Mouse (Mus musculus): ENCODE measurements around the gene Pgs1. TPM values are rescaled to one million over a fixed set of nuclear protein-coding genes. Genes with fewer than 3 reads are reported as not detected.

The Pgs1 gene
- total and polyA plus RNA-seq, 3 experiments: 10.0 to 37.6 (median 17.6) TPM

GRCm38 (mm10) chr11:118009865-118010571, 23.9 kb downstream of the Pgs1 start:
- TF ChIP-seq TAL1 (conservative IDR thresholded peaks at IDR 0.05; ENCODE audit: low read depth, low read length) (no peak), GATA1 (IDR thresholded peaks at IDR 0.05; ENCODE audit: borderline replicate concordance, low read length) (no peak)
- Histone ChIP-seq H3K4me1 (ENCODE audit: insufficient read depth, low read depth, low read length) (peaks cover 45% of the 10 kb centered on the region), H3K27me3 (ENCODE audit: insufficient read depth, low read length) (no peaks in the 10 kb centered on the region), H3K9me3 (replicated peaks) (no peaks in the 10 kb centered on the region), H3K36me3 (replicated peaks) (peaks cover 100% of the 10 kb centered on the region), H3K4me3 (ENCODE audit: low read depth, low read length) (no peak overlapping the region)
- ATAC-seq (ENCODE audit: extremely low read depth, insufficient number of reproducible peaks, low FRiP score, poor library complexity, severe bottlenecking): no peak
- DNase-seq (ENCODE audit: low spot score): no peak

DNA sequence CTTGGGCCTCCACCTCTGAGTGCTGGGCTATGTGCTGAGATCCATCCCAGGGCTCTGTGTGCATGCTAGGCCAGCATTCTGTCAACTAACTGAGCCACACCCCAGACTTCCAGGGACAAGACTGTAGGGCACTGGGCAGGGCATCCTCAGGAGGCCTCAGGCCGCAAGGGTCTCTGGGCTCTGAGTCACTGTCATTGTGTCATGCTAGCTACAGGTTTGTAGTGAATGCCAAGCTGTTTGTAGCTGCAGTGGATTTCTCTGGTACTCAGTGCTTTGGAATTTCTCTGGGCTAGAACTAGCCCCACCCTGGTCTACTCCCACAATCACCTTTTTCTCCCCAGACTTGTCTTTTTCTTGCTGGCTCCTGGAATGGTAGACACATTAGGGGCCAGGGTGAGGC, 26.5 kb downstream of the Pgs1 start:
- DNase-seq (ENCODE audit: low spot score): no peak
- H3K4me1 ChIP-seq (ENCODE audit: insufficient read depth, low read depth, low read length): peaks cover 33% of the 10 kb centered on the region
- no peaks in the 10 kb centered on the region for H3K27me3 ChIP-seq (ENCODE audit: insufficient read depth, low read length)
- H3K36me3 ChIP-seq (replicated peaks): peaks cover 100% of the 10 kb centered on the region
- no peak for TF ChIP-seq POLR2AphosphoS5 (IDR thresholded peaks at IDR 0.05; ENCODE audit: insufficient replicate concordance, low read depth, low read length)
- no peak for TF ChIP-seq GATA1 (IDR thresholded peaks at IDR 0.05; ENCODE audit: borderline replicate concordance, low read length)
- TF ChIP-seq GATA2 (IDR thresholded peaks at IDR 0.05; ENCODE audit: borderline replicate concordance, low read depth, low read length): no peak
- no peak for TF ChIP-seq CTCF (IDR thresholded peaks at IDR 0.05; ENCODE audit: low read depth, low read length)
- TF ChIP-seq TAL1 (conservative IDR thresholded peaks at IDR 0.05; ENCODE audit: low read depth, low read length): no peak
- H3K9me3 ChIP-seq (replicated peaks): no peaks in the 10 kb centered on the region
- no peak overlapping the region for H3K4me3 ChIP-seq (ENCODE audit: low read depth, low read length)
- ATAC-seq (ENCODE audit: extremely low read depth, insufficient number of reproducible peaks, low FRiP score, poor library complexity, severe bottlenecking): no peak

- no peak overlapping the region for H3K4me3 ChIP-seq (ENCODE audit: low read depth, low read length)
- no peaks in the 10 kb centered on the region for H3K27me3 ChIP-seq (ENCODE audit: insufficient read depth, low read length)
- TF ChIP-seq POLR2AphosphoS5 (IDR thresholded peaks at IDR 0.05; ENCODE audit: insufficient replicate concordance, low read depth, low read length): no peak
- TF ChIP-seq GATA1 (IDR thresholded peaks at IDR 0.05; ENCODE audit: borderline replicate concordance, low read length): no peak
- TF ChIP-seq CTCF (IDR thresholded peaks at IDR 0.05; ENCODE audit: low read depth, low read length): no peak
- no peak for TF ChIP-seq TAL1 (conservative IDR thresholded peaks at IDR 0.05; ENCODE audit: low read depth, low read length)
- H3K9me3 ChIP-seq (replicated peaks): no peaks in the 10 kb centered on the region
- H3K4me1 ChIP-seq (ENCODE audit: insufficient read depth, low read depth, low read length): peaks cover 26% of the 10 kb centered on the region
- peaks cover 100% of the 10 kb centered on the region for H3K36me3 ChIP-seq (replicated peaks)
- ATAC-seq (ENCODE audit: extremely low read depth, insufficient number of reproducible peaks, low FRiP score, poor library complexity, severe bottlenecking) (no peak), DNase-seq (ENCODE audit: low spot score) (no peak)
Observed at GRCm38 (mm10) chr11:118013339-118013738, 27.2 kb downstream of the Pgs1 start.

DNA sequence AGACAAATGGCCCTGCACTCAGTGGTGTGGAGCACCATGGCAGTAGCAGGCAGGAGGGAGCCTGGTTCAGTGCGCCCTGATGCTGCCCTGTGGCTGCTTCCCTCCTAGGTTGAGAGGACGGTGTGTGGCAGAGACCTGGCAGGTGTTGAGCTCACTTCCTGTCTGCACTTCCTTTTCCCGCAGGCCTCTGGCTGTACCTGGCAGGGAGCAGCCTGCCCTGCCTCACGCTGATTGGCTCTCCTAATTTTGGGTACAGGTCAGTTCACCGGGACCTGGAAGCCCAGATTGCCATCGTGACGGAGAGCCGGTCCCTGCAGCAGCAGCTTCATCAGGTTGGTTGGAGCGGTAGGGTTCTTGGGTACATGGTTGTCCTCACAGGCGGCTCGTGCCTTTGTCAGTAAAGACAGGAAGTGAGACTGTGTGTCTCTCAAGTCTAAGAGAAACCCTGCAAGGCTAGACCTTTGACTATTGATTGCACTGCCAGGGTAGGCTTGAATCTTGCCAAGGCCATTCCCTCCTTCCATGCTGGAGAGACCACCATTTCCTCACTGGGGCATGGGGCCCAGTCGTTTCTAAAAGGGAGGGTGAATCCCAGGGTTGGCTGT, 28.4 kb downstream of the Pgs1 start:
- H3K27me3 ChIP-seq (ENCODE audit: insufficient read depth, low read length): no peaks in the 10 kb centered on the region
- ATAC-seq (ENCODE audit: extremely low read depth, insufficient number of reproducible peaks, low FRiP score, poor library complexity, severe bottlenecking) (no peak), DNase-seq (ENCODE audit: low spot score) (no peak)
- TF ChIP-seq POLR2AphosphoS5 (IDR thresholded peaks at IDR 0.05; ENCODE audit: insufficient replicate concordance, low read depth, low read length): no peak
- TF ChIP-seq TAL1 (conservative IDR thresholded peaks at IDR 0.05; ENCODE audit: low read depth, low read length): no peak
- no peak for TF ChIP-seq CTCF (IDR thresholded peaks at IDR 0.05; ENCODE audit: low read depth, low read length)
- no peak for TF ChIP-seq GATA2 (IDR thresholded peaks at IDR 0.05; ENCODE audit: borderline replicate concordance, low read depth, low read length)
- no peak for TF ChIP-seq GATA1 (IDR thresholded peaks at IDR 0.05; ENCODE audit: borderline replicate concordance, low read length)
- H3K36me3 ChIP-seq (replicated peaks): peaks cover 100% of the 10 kb centered on the region
- peaks cover 17% of the 10 kb centered on the region for H3K4me1 ChIP-seq (ENCODE audit: insufficient read depth, low read depth, low read length)
- no peaks in the 10 kb centered on the region for H3K9me3 ChIP-seq (replicated peaks)
- no peak overlapping the region for H3K4me3 ChIP-seq (ENCODE audit: low read depth, low read length)

DNA sequence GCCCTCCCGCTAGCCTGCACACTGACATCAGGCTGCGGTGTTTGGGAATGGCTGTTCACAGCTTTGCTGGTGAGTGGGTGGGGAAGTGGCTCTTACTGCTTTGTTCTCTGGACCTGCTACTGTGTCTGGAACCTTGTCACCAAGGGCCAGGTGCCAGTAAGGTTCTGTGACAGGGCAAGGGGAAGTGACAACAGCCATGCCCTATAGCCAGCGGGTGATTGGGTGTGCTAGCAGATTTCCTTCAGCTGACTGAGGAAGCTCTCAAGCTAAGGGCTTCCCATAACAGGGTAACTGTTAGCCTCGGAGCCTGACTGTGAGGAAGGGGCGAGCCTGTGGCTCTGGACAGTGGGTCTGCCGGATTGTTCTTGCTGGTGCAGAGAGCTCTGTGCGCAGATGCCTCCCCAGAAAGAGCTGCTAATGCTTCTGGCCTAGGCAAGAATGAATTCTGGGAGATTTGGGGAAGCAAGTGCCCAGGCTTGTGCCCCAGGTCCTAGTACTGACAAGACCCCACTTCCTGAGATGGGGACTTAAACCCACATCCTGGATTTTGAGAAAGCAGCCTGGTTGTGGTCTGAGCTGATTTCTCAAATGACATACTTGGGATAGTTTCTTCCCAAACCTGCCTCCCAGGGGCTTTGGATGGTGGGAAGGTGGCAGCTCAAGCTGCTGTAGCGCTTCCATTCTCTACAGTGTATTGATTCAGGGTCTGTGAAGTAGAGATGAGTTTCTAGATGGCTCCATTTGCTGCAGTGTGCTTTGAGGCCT, 29.5 kb downstream of the Pgs1 start:
- Histone ChIP-seq H3K27me3 (ENCODE audit: insufficient read depth, low read length) (no peaks in the 10 kb centered on the region), H3K4me1 (ENCODE audit: insufficient read depth, low read depth, low read length) (peaks cover 14% of the 10 kb centered on the region), H3K9me3 (replicated peaks) (no peaks in the 10 kb centered on the region), H3K36me3 (replicated peaks) (peaks cover 100% of the 10 kb centered on the region), H3K4me3 (ENCODE audit: low read depth, low read length) (no peak overlapping the region)
- TF ChIP-seq GATA1 (IDR thresholded peaks at IDR 0.05; ENCODE audit: borderline replicate concordance, low read length) (no peak), CTCF (IDR thresholded peaks at IDR 0.05; ENCODE audit: low read depth, low read length) (no peak), TAL1 (conservative IDR thresholded peaks at IDR 0.05; ENCODE audit: low read depth, low read length) (no peak), POLR2AphosphoS5 (IDR thresholded peaks at IDR 0.05; ENCODE audit: insufficient replicate concordance, low read depth, low read length) (no peak), GATA2 (IDR thresholded peaks at IDR 0.05; ENCODE audit: borderline replicate concordance, low read depth, low read length) (no peak)
- ATAC-seq (ENCODE audit: extremely low read depth, insufficient number of reproducible peaks, low FRiP score, poor library complexity, severe bottlenecking) (no peak), DNase-seq (ENCODE audit: low spot score) (no peak)

GRCm38 (mm10) chr11:118018328-118018727, 32.2 kb downstream of the Pgs1 start:
- DNase-seq (ENCODE audit: low spot score): no peak

More at GRCm38 (mm10) chr11:118018328-118018727, 32.2 kb downstream of the Pgs1 start:
- H3K9me3 ChIP-seq (replicated peaks): no peaks in the 10 kb centered on the region
- H3K4me3 ChIP-seq (ENCODE audit: low read depth, low read length): no peak overlapping the region
- ATAC-seq (ENCODE audit: extremely low read depth, insufficient number of reproducible peaks, low FRiP score, poor library complexity, severe bottlenecking): no peak
- H3K4me1 ChIP-seq (ENCODE audit: insufficient read depth, low read depth, low read length): peaks cover 9% of the 10 kb centered on the region
- H3K36me3 ChIP-seq (replicated peaks): peaks cover 100% of the 10 kb centered on the region
- H3K27me3 ChIP-seq (ENCODE audit: insufficient read depth, low read length): no peaks in the 10 kb centered on the region
- TF ChIP-seq GATA1 (IDR thresholded peaks at IDR 0.05; ENCODE audit: borderline replicate concordance, low read length) (no peak), CTCF (IDR thresholded peaks at IDR 0.05; ENCODE audit: low read depth, low read length) (peak; percentile 34; the same call in 1 of the 2 replicates)
